Mouse (Mus musculus) B cell, adult 2 months (primary cell): ENCODE measurements at regions not wholly inside any gene's neighbourhood (a gene's known extent, or its start where the extent isn't known, plus 50 kb on each side); places are given as distances from the start of the nearest gene placed in this dataset.

Experiments used
- DNase-seq, 2 experiments: peaks; one replicate each; pipeline ENCODE4 v3.0.0; 2022

GRCm38 (mm10) chr2:73041475-73041874 is 55.0 kb upstream of the Gm11084 start:
- DNase-seq: peak; percentile 21 to 23

- DNase-seq: peak; percentile 29 to 33
These were observed 53.5 kb upstream of the Gm11084 start for GRCm38 (mm10) chr2:73040031-73040430.

GRCm38 (mm10) chr2:73039300-73039699 is 52.8 kb upstream of the Gm11084 start:
- no peak for DNase-seq

- no peak for DNase-seq
These were observed 51.8 kb upstream of the Gm11084 start for GRCm38 (mm10) chr2:73038290-73038732.

DNA sequence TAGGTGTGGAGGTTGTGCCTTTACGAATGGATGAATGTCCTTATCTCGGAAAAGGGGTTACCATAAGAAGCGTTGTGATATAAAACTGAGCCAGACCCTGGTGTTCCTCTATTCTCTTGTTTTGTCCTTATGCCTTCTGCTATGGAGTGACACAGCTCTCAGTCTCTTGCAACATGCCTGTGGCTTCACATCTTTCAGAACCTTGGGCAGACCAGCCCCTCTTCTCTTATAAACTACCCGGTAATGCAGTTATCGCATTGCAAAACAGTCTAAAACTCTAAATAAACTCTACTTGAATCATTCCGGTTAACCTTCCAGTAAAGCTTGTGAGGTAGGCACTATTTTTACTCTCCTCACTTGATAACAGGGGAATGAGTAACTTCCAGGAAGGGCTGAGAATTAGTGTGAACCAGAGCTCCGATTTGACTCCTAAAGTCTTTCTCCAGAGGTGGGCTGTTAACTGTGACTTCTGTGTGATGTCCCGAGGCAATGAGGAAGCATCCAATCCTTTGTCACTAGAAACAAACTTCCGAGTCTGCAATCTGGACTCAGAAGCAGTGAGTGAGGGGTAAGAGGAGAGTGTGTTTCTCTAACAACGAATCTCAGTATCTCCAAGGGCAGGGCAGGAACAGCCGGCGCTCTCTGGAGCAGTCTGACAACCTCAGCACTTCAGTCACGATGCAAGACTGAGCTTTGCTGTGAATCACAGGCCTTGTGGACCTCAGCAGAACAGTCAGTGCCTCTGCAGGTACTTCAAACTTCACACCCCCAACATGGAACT is 50.9 kb upstream of the Gm11084 start:
- no peak for DNase-seq
